Mouse (Mus musculus) common myeloid progenitor, adult 5-6 weeks (primary cell): ENCODE results near the gene Lbhd1. TPM values are rescaled to one million over a fixed set of nuclear protein-coding genes. Genes with fewer than 3 reads are reported as not detected.

ENCODE experiments used
- ATAC-seq: replicated peaks from 2 replicates; pipeline ENCODE4 v1.8.0; 2016; ENCODE audit warnings: low read depth, mild to moderate bottlenecking, moderate TSS enrichment, inconsistent platforms; ENCODE audit not compliant: poor library complexity, severe bottlenecking
- total RNA-seq: library from RNA; stranded (forward); fragments of 200-1000, 187-1606 nt; gene quantifications from 2 replicates; pipeline ENCODE4 v1.2.3, GENCODE M21; 2017

The Lbhd1 gene
- total RNA-seq, 1 experiment from 2014 or later: 35.4 TPM

- no peak for ATAC-seq
Measured at GRCm38 (mm10) chr19:8903412-8903811, 19.9 kb downstream of the Lbhd1 start.

DNA sequence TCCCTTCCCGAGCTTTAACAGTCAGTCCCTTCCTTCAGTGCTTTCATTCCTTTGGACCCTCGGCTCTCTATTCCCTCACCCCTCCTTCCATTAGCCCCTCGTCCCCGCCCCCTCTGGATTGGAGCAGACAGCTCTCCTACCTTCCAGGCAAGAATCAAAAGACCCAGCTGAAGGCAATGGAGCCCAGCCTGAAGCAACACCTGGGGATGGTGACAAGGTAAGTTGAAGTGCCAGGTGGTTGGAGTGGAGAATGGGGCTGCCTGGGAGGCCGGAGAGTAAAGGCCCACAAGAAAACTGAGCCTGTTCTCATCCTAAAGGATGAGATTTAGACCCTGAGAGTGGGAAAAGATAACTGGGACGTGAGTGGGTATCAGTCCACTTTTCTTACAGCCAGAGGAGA, 25.0 kb downstream of the Lbhd1 start:
- no peak for ATAC-seq

- no peak for ATAC-seq
Measured at GRCm38 (mm10) chr19:8911810-8912209, 28.3 kb downstream of the Lbhd1 start.

DNA sequence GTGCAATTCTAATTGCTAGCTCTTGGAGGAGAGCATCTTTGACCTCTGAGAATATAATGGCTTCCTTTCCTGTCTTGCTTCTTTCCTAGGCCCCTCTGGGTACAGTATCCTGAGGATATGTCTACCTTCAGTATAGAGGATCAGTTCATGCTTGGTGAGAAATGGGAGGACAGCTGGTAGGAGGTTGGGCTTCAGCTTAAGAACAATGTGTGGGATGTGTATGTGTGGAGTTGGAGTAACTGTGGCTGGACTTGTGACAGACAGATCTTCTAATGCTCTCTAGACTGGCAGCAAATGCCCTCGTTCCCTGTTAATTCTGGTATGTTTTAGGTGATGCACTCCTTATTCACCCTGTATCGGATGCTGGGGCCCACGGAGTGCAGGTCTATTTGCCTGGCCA, 30.7 kb downstream of the Lbhd1 start:
- no peak for ATAC-seq

- no peak for ATAC-seq
Measured at GRCm38 (mm10) chr19:8919000-8919399, 35.5 kb downstream of the Lbhd1 start.

GRCm38 (mm10) chr19:8919684-8920072, 36.1 kb downstream of the Lbhd1 start:
- no peak for ATAC-seq

DNA sequence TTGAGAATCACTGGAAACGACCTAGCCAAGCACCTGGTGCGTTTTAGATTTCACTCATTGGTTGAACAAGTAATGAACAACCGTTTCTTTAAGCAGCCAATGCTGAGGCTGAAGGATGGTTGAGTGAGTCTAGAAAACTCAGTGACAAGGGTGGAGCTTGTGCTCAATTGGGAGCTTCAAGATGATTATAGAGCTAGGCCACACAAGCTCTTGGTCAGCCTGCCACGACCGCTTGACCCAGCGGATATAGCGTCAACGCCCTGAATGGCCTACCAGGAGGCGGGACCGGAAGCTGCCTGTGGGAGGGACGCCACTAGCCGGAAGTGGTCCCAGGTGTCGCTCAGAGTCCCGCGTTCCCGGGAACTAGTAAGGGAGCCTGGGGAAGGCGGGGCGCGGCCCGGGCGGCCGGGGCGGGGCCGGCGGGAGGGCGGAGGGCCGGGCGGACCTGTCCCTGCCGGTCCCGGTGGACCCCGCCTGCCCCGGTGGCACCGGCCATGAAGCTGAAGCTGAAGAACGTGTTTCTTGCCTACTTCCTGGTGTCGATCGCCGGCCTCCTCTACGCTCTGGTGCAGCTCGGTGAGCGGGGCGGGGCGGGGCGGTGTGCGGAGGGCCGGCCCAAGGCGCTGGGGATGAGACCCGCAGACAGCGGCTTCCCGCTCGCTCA, 36.7 kb downstream of the Lbhd1 start, which contains the start of gene B3gat3:
Gene B3gat3 (plus strand): TSS at position 302 of the 664 bp plus-strand sequence.
- peak; percentile 86 for ATAC-seq

GRCm38 (mm10) chr19:8920836-8921291, 37.3 kb downstream of the Lbhd1 start:
- ATAC-seq: 0 out of 2 replicates have a peak, but pooled peaks have one; percentile 24

- no peak for ATAC-seq
Measured at GRCm38 (mm10) chr19:8921741-8922140, 38.2 kb downstream of the Lbhd1 start.

DNA sequence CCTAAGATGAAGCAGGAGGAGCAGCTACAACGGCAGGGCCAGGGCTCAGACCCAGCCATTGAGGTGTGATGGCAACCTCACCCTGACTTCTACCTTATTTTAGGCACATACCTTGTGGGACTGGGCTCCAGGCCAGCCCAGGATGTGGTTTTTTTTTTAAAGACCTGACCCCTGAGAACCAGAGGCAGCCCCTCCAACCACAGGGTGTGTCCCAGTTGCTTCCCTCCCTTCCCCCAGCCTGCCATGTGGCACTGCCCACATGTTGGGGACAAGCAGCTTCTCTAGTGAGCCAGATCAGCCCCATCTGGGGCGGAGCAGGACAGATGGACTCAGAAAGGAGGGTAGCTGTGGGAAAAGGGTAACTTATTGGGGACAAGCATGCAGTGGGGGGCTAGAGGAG, 43.2 kb downstream of the Lbhd1 start:
- no peak for ATAC-seq

- peak; percentile 15; the same call in 1 of the 2 replicates for ATAC-seq
Measured at GRCm38 (mm10) chr19:8927891-8928525, 44.5 kb downstream of the Lbhd1 start.

GRCm38 (mm10) chr19:8928689-8929223, 45.2 kb downstream of the Lbhd1 start:
- peak; percentile 33 for ATAC-seq

GRCm38 (mm10) chr19:8929224-8930088, 45.9 kb downstream of the Lbhd1 start, which contains the start of the genes Rom1 and Eml3:
TSS of gene Rom1 (minus strand) at chr19:8929356.
TSS of gene Eml3 (plus strand) at chr19:8929552.
- peak; percentile 72 for ATAC-seq

GRCm38 (mm10) chr19:8930117-8930516, 46.6 kb downstream of the Lbhd1 start:
- no peak for ATAC-seq

- ATAC-seq: no peak
Measured at GRCm38 (mm10) chr19:8930771-8931170, 47.2 kb downstream of the Lbhd1 start.

- no peak for ATAC-seq
Measured at GRCm38 (mm10) chr19:8936736-8937135, 53.2 kb downstream of the Lbhd1 start.

DNA sequence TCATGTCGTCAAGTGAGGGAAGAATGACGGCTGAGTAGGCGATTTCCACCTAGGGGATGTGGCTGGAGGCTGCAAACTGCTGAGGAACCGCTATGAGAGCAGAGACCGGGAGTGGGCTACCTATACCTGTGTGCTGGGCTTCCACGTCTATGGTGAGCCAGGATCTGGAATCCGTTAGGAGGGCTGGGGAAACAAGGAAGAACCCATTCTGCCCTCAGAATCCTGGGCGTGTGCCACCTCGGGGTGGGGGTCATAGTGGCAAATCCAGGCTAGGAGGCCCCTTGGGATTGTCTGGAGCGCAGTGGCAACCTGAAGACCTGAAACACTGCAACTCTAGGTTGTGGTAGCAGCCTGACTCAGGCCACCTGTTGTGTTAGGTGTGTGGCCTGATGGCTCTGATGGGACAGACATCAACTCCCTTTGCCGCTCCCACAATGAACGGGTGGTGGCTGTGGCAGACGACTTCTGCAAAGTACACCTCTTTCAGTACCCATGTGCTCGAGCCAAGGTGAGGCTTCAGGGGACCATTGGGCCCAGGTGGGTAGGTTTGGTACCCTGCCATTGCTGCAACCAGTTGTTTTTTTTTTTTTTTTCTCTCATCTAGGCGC, 57.1 kb downstream of the Lbhd1 start:
- no peak for ATAC-seq

DNA sequence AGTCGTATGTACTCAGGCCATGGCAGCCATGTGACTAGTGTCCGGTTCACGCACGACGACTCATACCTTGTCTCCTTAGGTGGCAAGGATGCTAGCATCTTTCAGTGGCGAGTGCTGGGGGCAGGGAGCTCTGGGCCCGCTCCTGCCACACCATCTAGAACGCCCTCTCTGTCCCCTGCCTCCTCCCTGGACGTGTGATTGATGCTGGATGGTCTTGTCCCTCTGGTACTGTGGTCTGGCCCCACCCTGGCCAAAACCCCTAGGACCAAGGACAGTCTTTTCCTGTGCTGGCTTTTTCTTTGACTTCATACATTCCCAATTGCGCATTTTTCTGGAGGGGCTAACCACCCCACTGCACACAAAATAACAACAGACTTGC, 57.6 kb downstream of the Lbhd1 start:
- ATAC-seq: no peak

- ATAC-seq: peak; percentile 82
Measured at GRCm38 (mm10) chr19:8941515-8942217, 58.1 kb downstream of the Lbhd1 start, which contains the start of gene Mta2. TSS of gene Mta2 (plus strand) at chr19:8941875.
